Mouse (Mus musculus): ENCODE data around the gene Klhl30.

DNA sequence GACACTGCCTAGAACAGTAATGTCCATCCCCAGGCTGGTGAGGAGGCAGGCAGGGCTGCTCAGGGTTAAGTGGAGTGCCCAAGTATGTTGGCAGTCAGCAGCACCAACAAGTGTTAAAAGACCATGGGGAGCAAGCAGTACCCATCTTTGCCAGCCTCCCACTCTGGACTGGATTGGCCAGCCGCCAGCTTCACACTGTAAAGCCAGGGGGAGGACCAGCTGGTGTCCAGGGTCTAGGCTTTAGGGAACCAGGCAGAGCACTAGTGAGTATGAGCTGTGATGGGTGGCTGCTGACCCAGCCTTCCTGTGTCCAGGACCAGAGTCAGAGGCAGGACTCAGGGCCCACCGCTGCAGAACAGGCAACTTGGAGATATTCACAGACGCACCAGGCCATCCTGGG, 6.8 kb upstream of the Klhl30 start:
- TF ChIP-seq POLR2A (IDR thresholded peaks at IDR 0.05; ENCODE audit: control insufficient read depth, low read depth, low read length) (no peak), CTCF (IDR thresholded peaks at IDR 0.05; ENCODE audit: control insufficient read depth, insufficient read depth, insufficient replicate concordance, low read depth, low read length) (no peak)
